Mouse (Mus musculus) T-helper 1 cell (primary cell): ENCODE measurements around the gene Snx21.

Source experiments
- in situ Hi-C: fragments of 300-600 bp; cut with MboI, MseI; formaldehyde crosslinking; loops from one replicate; pipeline ENCODE4 v1.15.1; 2025; ENCODE audit warnings: high pct_unique_total_duplicates

Snx21 gene

GRCm38 (mm10) chr2:164785481-164786387 is at the start of gene Snx21:
Snx21 (plus strand) TSS chr2:164785823.
- in situ Hi-C loops, result no loop called here

DNA sequence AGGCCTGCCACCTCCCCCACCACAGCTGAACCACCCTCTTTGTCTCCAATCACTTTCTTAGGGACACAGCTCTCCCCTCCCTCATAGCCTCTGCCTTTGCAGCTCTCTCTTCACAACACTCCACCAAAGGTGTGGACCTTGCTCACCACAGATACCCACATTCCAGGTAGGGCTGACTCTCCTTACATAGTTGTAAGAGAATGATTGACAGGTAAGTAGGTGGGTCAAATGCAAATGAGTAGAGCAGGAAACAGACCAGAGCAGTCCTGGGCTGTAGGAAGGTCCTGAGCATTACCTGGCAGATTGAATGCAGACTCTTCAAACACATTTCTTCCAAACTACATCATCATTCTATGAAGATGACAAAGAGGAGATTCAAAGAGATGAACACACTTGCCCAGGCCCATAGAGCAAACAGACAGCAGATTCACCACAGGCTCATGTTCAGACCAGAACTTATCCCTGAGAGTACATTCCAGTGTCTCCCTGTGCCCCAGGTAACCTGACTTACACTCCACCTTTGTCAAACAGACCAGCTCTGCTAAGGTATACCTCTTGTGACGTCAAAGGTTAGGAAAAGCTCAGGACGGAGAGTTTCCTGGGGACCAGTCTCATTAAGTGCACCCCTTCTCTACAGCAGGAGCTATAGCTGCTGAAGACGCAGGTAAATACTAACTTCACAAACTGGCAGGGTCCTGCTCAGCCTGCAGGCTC is 48.1 kb upstream of the Snx21 start:
- in situ Hi-C loops, result no loop called here

GRCm38 (mm10) chr2:164739876-164740275 is 45.7 kb upstream of the Snx21 start:
- in situ Hi-C loops, result no loop called here

DNA sequence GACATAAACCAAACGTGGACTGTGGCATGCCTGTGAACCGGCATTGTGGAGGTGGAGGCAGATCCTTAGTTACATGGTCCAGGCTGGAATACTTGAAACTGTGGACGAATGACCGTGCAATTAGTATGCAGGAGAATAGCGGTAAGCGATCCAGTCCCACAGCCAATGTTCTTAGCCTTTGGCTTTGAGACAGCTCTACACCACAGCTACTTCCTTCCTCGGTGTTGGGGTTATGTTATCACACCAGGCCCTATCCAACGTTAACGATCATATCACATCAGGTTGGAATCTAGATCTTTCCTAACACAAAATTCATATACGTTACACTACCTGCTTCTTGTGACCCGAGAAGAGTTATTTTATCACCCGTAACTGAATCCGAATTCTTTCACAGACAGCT is 40.6 kb upstream of the Snx21 start:
- in situ Hi-C loops, result no loop called here

- in situ Hi-C loops, result no loop called here
Observed at GRCm38 (mm10) chr2:164745843-164746479, 39.7 kb upstream of the Snx21 start, which contains the start of the genes Wfdc3 and Dnttip1. Wfdc3 (minus strand) TSS chr2:164745931. Dnttip1 (plus strand) TSS chr2:164745983.

DNA sequence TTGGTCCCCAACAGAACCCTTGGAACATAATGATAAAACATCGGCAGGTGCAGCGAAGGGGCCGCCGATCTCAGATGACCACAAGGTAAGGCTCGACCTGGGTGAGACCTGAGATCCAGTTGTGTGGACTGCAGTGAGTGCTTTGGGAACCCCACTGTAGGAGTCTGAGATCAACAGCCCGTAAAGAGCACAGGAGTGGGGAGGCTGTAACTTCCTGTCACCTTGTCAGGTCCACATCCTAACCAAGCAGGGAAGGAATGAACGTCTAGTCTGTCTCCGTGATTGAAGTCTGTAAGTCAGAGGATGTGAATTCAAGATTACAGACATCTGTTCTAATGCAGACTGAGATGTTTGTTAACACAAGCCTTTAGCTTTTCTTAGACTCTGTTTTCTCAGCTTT is 38.9 kb upstream of the Snx21 start:
- in situ Hi-C loops, result no loop called here

GRCm38 (mm10) chr2:164748191-164748590 is 37.4 kb upstream of the Snx21 start:
- in situ Hi-C loops, result no loop called here

GRCm38 (mm10) chr2:164748991-164749390 is 36.6 kb upstream of the Snx21 start:
- in situ Hi-C loops, result no loop called here

- in situ Hi-C loops, result no loop called here
Observed at GRCm38 (mm10) chr2:164752454-164752853, 33.2 kb upstream of the Snx21 start.

DNA sequence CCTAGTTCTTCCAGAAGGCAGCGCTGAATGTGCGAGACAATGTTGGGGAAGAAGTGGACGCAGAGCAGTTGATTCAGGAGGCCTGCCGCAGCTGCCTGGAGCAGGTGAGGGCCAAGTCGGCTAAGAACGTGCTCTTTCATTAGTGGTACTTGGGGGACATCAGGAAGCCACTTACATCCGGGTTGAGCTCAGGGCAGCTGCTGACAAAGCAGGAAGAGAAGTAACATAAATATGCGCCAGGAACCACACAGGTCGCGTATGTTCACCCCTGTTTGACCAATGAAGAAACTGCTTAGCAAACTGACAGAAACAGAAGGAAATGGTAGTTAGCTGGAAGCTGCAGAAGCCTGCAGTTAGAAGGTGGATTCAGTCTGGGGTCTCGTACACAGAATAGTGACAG is 31.5 kb upstream of the Snx21 start:
- in situ Hi-C loops, result no loop called here

GRCm38 (mm10) chr2:164754800-164755199 is 30.8 kb upstream of the Snx21 start:
- in situ Hi-C loops, result no loop called here

DNA sequence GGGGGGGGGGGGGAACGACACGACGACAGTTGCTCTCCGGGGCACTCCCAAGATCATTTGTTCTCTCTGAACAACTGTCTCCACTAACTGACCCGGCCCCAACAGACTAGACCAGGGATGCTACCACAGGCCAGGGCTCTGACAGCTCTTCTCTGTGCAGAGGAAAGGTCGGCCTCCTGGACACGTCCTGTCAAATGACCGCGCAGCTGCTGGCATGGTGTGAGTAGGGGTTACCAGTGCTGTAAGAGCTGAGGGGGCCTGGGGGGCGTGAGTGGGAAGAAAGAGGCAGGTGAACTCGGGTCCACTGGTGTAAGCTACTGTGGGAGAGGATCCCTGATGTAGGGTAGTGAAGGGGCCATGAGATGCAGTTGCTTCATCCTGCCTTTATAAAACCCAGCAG is 27.8 kb upstream of the Snx21 start:
- in situ Hi-C loops, result no loop called here

DNA sequence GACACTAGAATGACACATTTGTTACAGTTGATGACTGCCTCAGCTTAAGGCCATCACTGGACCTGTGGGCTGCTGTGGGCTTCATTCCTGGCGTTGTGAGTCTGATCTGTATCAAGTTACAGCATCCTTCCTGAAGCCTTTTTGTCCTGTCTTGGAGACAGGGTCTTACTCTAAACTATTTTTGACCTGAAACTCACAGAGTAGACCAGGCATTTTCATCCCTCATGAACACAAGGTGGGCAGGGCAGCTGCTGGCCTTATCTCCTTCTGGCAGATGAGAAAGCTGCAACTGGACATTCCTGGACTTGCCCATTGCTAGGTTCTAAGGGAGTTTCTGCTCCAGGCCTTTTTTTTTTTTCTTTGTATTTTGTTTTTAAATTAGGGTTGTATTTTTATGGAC is 26.9 kb upstream of the Snx21 start:
- in situ Hi-C loops, result no loop called here

GRCm38 (mm10) chr2:164760059-164760833 is 25.4 kb upstream of the Snx21 start:
- in situ Hi-C loops, result no loop called here

DNA sequence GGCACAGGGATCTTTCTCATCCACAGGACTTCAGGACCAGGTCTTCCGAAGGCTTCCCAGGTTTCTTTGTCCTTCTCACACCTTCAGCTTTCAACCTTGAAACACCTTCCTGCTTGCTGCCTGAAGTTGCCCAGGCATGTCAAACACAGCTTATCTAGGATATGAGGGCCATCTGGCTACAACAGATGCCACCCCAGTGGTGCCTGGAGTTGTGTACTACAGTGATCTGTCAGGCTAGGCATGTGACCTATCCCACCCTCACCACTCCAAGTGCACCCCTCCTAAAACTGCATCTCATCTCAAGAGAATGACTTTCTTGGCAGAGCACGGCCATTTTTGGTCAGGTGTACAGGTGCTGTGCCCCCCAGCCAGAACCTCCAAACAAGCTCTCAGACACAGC is 24.1 kb upstream of the Snx21 start:
- in situ Hi-C loops, result no loop called here

- in situ Hi-C loops, result no loop called here
Observed at GRCm38 (mm10) chr2:164761971-164762370, 23.7 kb upstream of the Snx21 start.

GRCm38 (mm10) chr2:164762593-164762992 is 23.0 kb upstream of the Snx21 start:
- in situ Hi-C loops, result no loop called here

DNA sequence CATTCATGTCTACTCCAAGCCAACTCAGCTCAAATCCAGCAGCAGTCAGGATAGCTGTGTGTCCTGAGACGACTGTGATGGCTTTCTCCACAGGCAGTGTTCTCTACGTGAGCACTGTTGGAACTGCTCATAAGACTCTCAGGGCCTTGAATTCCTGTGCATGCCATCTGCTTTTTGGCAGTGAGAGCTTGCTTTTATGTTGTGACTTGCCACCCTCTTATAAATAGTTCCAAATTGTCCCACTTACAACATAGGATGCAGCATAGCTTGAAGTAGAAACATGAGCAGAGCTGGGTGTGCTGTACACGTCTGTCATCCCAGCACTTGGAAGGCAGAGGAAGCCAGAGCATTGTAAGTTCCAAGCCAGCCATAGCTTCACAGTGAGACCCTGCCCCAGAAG is 19.8 kb upstream of the Snx21 start:
- in situ Hi-C loops, result no loop called here

DNA sequence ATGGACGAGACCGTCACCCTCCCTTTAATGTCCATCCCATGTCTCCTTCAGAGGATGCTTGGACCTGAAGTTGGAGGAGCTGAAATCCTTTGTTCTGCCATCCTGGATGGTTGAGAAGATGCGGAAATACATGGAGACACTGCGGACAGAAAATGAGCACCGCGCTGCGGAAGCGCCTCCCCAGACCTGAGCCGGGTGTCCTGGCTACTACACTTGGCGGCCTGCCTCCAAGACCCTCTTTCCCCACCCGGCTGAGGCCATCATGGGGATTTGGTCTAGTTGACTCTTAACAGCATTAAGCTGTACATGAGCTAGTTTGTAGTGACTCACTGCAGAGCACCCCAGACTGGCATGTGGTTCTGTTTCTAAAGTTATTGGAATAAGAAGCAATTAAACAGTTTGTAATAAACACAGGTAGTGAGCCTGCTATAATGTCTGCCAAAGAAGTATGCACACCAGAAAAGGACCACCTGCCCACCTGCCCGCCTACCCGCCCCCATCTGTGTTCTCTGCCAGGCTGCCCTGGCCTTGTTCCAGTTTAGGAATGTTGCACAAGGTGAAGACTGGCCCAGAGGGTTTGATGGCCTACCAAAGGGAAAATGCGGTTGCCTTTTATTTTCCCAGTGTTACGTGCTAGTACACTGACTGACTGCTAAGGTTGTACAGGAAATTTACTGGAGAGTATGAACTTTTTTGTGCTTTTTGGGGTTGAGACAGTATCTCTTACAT is 17.6 kb upstream of the Snx21 start:
- in situ Hi-C loops, result no loop called here

- in situ Hi-C loops, result no loop called here
Observed at GRCm38 (mm10) chr2:164769258-164770037, 16.2 kb upstream of the Snx21 start, which contains the start of gene Ube2c. Ube2c (plus strand) TSS chr2:164769898.
